Mouse (Mus musculus) hindbrain, embryonic 14.5 days (tissue): ENCODE measurements around the gene Add3. TPM values are rescaled to one million over a fixed set of nuclear protein-coding genes. Genes with fewer than 3 reads are reported as not detected.

Experiments
- ATAC-seq: fragments of 200-750 bp; cut with Nextera tagmentation; 2 replicates; pipeline ENCODE4 v1.8.0; 2017; ENCODE audit warnings: moderate number of reproducible peaks, mild to moderate bottlenecking, moderate TSS enrichment, moderate library complexity; ENCODE audit not compliant: low FRiP score
- DNase-seq: peaks from one replicate; pipeline ENCODE4 v3.0.0-alpha.2; 2015; ENCODE audit warnings: low spot score
- H3K27ac ChIP-seq: fragments of 300-500 bp; sonication (generic); 2 replicates; pipeline ENCODE4 v1.5.1; 2014; ENCODE audit warnings: mild to moderate bottlenecking, moderate library complexity
- H3K27me3 ChIP-seq: fragments of 300-500 bp; sonication (generic); 2 replicates; pipeline ENCODE4 v1.6.1; 2014; ENCODE audit warnings: mild to moderate bottlenecking, low read length, mixed read lengths; ENCODE audit not compliant: control insufficient read depth, insufficient read depth
- H3K36me3 ChIP-seq: fragments of 300-500 bp; sonication (generic); replicated peaks from 2 replicates; pipeline ENCODE4 v1.6.1; 2014; ENCODE audit not compliant: control insufficient read depth, insufficient read depth
- H3K4me1 ChIP-seq: fragments of 300-500 bp; sonication (generic); replicated peaks from 2 replicates; pipeline ENCODE4 v1.6.1; 2014; ENCODE audit warnings: antibody characterized with exemption, low read length, mixed read lengths; ENCODE audit not compliant: control insufficient read depth, insufficient read depth
- H3K4me2 ChIP-seq: fragments of 300-500 bp; sonication (generic); replicated peaks from 2 replicates; pipeline ENCODE4 v1.6.1; 2014; ENCODE audit warnings: mild to moderate bottlenecking, moderate library complexity
- H3K4me3 ChIP-seq: fragments of 300-500 bp; sonication (generic); replicated peaks from 2 replicates; pipeline ENCODE4 v1.5.1; 2014; ENCODE audit warnings: mild to moderate bottlenecking, low read length
- H3K9ac ChIP-seq: fragments of 300-500 bp; sonication (generic); 2 replicates; pipeline ENCODE4 v1.6.1; 2014
- H3K9me3 ChIP-seq: fragments of 300-500 bp; sonication (generic); 2 replicates; pipeline ENCODE4 v1.6.1; 2016; ENCODE audit warnings: low read length; ENCODE audit not compliant: control insufficient read depth
- WGBS: fragments of 180-500 bp; shearing (Covaris S2); extraction: QIAGEN DNeasy Blood & Tissue Kit; methylation state at CpG from one replicate; pipeline ENCODE4 v1.1.7; 2014; 5-methylcytosine and 5-hydroxymethylcytosine counted together
- polyA plus RNA-seq: library from polyadenylated mRNA; unstranded; fragments of >200 nt; fragmentation: Nextera tagmentation; extraction: Ambion mirVana; gene quantifications from 2 replicates; pipeline ENCODE4 v1.2.1, GENCODE M21; 2014

Add3 gene
- polyA plus RNA-seq, 1 experiment from 2014 or later, result 43.4 TPM

- Histone ChIP-seq H3K27me3 (no peaks in the 10 kb centered on the region), H3K27ac (no peak overlapping the region), H3K9me3 (no peaks in the 10 kb centered on the region), H3K4me2 (no peak overlapping the region), H3K4me3 (no peak overlapping the region), H3K9ac (no peak overlapping the region), H3K36me3 (no peaks in the 10 kb centered on the region), H3K4me1 (no peaks in the 10 kb centered on the region; the same call in 1 of the 2 replicates)
- 73% methylated on average over 18 of the region's 19 CpGs for WGBS
- ATAC-seq (no peak), DNase-seq (no peak)
These were observed 138.5 kb downstream of the Add3 start for GRCm38 (mm10) chr19:53278491-53279415.

GRCm38 (mm10) chr19:53280254-53280653, 140.0 kb downstream of the Add3 start:
- DNase-seq, result no peak
- no peak for ATAC-seq
- Histone ChIP-seq H3K9me3 (no peaks in the 10 kb centered on the region), H3K4me2 (no peak overlapping the region), H3K27ac (no peak overlapping the region), H3K4me3 (no peak overlapping the region), H3K27me3 (no peaks in the 10 kb centered on the region), H3K9ac (no peak overlapping the region), H3K36me3 (no peaks in the 10 kb centered on the region), H3K4me1 (peaks cover 7% of the 10 kb centered on the region)
- 91% methylated on average over 8 of the region's 8 CpGs for WGBS

GRCm38 (mm10) chr19:53282571-53282970, 142.3 kb downstream of the Add3 start:
- Histone ChIP-seq H3K4me2 (no peak overlapping the region), H3K27ac (no peak overlapping the region), H3K9me3 (no peaks in the 10 kb centered on the region), H3K4me3 (no peak overlapping the region), H3K9ac (no peak overlapping the region), H3K36me3 (no peaks in the 10 kb centered on the region), H3K27me3 (no peaks in the 10 kb centered on the region), H3K4me1 (peaks cover 7% of the 10 kb centered on the region)
- ATAC-seq, result no peak
- no peak for DNase-seq
- 41% methylated on average over 10 of the region's 10 CpGs for WGBS

- 91% methylated on average over 7 of the region's 7 CpGs for WGBS
- Histone ChIP-seq H3K36me3 (no peaks in the 10 kb centered on the region), H3K27ac (no peak overlapping the region), H3K9me3 (no peaks in the 10 kb centered on the region), H3K4me2 (no peak overlapping the region), H3K9ac (no peak overlapping the region), H3K4me1 (peaks cover 7% of the 10 kb centered on the region), H3K4me3 (no peak overlapping the region), H3K27me3 (no peaks in the 10 kb centered on the region)
- no peak for DNase-seq
- ATAC-seq, result no peak
These were observed 143.5 kb downstream of the Add3 start for GRCm38 (mm10) chr19:53283742-53284141.

GRCm38 (mm10) chr19:53284268-53285208, 144.3 kb downstream of the Add3 start:
- no peaks in the 10 kb centered on the region for H3K9me3 ChIP-seq
- H3K27ac ChIP-seq, result peak overlapping the region; percentile 21; the same call in 1 of the 2 replicates
- H3K36me3 ChIP-seq, result no peaks in the 10 kb centered on the region
- WGBS, result 14% methylated on average over 20 of the region's 20 CpGs
- H3K4me2 ChIP-seq, result peak overlapping the region; percentile 24
- no peak overlapping the region for H3K4me3 ChIP-seq
- 0 out of 2 replicates have a peak overlapping the region, but pooled peaks have one; percentile 22 for H3K9ac ChIP-seq
- DNase-seq (peak; percentile 41), ATAC-seq (peak; percentile 68; the same call in 1 of the 2 replicates)
- H3K27me3 ChIP-seq, result no peaks in the 10 kb centered on the region
- peaks cover 7% of the 10 kb centered on the region for H3K4me1 ChIP-seq

GRCm38 (mm10) chr19:53296331-53297254, 156.3 kb downstream of the Add3 start:
- no peaks in the 10 kb centered on the region for H3K36me3 ChIP-seq

More at GRCm38 (mm10) chr19:53296331-53297254, 156.3 kb downstream of the Add3 start:
- Histone ChIP-seq H3K27ac (no peak overlapping the region), H3K27me3 (no peaks in the 10 kb centered on the region), H3K4me3 (no peak overlapping the region), H3K9me3 (no peaks in the 10 kb centered on the region), H3K4me1 (no peaks in the 10 kb centered on the region), H3K4me2 (no peak overlapping the region), H3K9ac (no peak overlapping the region)
- ATAC-seq (no peak), DNase-seq (no peak)
- WGBS, result 73% methylated on average over 23 of the region's 23 CpGs

Other genes starting within 250 kb of the Add3 start
- gene Xpnpep1, start 100.2 kb upstream of the Add3 start, polyA plus RNA-seq, result 135 and 141 TPM in 2 replicates
- gene Mxi1, start 170.1 kb downstream of the Add3 start, polyA plus RNA-seq, result 50.4 and 51.1 TPM in 2 replicates
- gene Gm10197, start 231.3 kb downstream of the Add3 start, polyA plus RNA-seq, result 3.9 TPM in 1 of 2 replicates, not detected in the other